Mouse (Mus musculus) layer of hippocampus, adult 9-11 months (tissue): ENCODE data around the gene Vmp1.

ENCODE experiments used
- DNase-seq: peaks from one replicate; pipeline ENCODE4 v3.0.0; 2022

Vmp1 gene

GRCm38 (mm10) chr11:86629445-86629844 lies 54.2 kb downstream of the Vmp1 start:
- no peak for DNase-seq

GRCm38 (mm10) chr11:86628448-86628847 lies 55.2 kb downstream of the Vmp1 start:
- DNase-seq: no peak

GRCm38 (mm10) chr11:86627649-86628048 lies 56.0 kb downstream of the Vmp1 start:
- no peak for DNase-seq

GRCm38 (mm10) chr11:86626714-86627113 lies 56.9 kb downstream of the Vmp1 start:
- no peak for DNase-seq

GRCm38 (mm10) chr11:86624237-86624941 lies 59.2 kb downstream of the Vmp1 start:
- peak; percentile 26 for DNase-seq

GRCm38 (mm10) chr11:86623402-86624010 lies 60.1 kb downstream of the Vmp1 start:
- no peak for DNase-seq

- DNase-seq: no peak
These were observed 61.3 kb downstream of the Vmp1 start for GRCm38 (mm10) chr11:86622191-86622912.

- DNase-seq: no peak
These were observed 62.5 kb downstream of the Vmp1 start for GRCm38 (mm10) chr11:86621139-86621538.

- no peak for DNase-seq
These were observed 64.9 kb downstream of the Vmp1 start for GRCm38 (mm10) chr11:86618548-86619335.

GRCm38 (mm10) chr11:86614607-86615006 lies 69.0 kb downstream of the Vmp1 start:
- DNase-seq: no peak

GRCm38 (mm10) chr11:86614056-86614530 lies 69.5 kb downstream of the Vmp1 start:
- DNase-seq: peak; percentile 40

GRCm38 (mm10) chr11:86611991-86612390 lies 71.6 kb downstream of the Vmp1 start:
- no peak for DNase-seq

- no peak for DNase-seq
These were observed 73.4 kb downstream of the Vmp1 start for GRCm38 (mm10) chr11:86610239-86610638.

GRCm38 (mm10) chr11:86607808-86608350 lies 75.8 kb downstream of the Vmp1 start:
- DNase-seq: no peak

GRCm38 (mm10) chr11:86606621-86607339 lies 76.9 kb downstream of the Vmp1 start:
- DNase-seq: no peak

GRCm38 (mm10) chr11:86604732-86605520 lies 78.7 kb downstream of the Vmp1 start:
- no peak for DNase-seq

- DNase-seq: no peak
These were observed 79.3 kb downstream of the Vmp1 start for GRCm38 (mm10) chr11:86604289-86604688.

GRCm38 (mm10) chr11:86603719-86604118 lies 79.9 kb downstream of the Vmp1 start:
- DNase-seq: no peak

GRCm38 (mm10) chr11:86602116-86602515 lies 81.5 kb downstream of the Vmp1 start:
- DNase-seq: no peak

GRCm38 (mm10) chr11:86600209-86600557 lies 83.5 kb downstream of the Vmp1 start:
- DNase-seq: no peak
